Mouse (Mus musculus) lung, postnatal 0 days (tissue): ENCODE data around the gene Rbm25.

Experiments
- CTCF ChIP-seq: IDR thresholded peaks from 2 replicates; pipeline ENCODE4 v1.5.1; 2016; ENCODE audit warnings: antibody characterized with exemption, mild to moderate bottlenecking
- EP300 ChIP-seq: IDR thresholded peaks from 2 replicates; pipeline ENCODE4 v1.6.1; 2016; ENCODE audit warnings: antibody characterized with exemption, mild to moderate bottlenecking, control low read depth

DNA sequence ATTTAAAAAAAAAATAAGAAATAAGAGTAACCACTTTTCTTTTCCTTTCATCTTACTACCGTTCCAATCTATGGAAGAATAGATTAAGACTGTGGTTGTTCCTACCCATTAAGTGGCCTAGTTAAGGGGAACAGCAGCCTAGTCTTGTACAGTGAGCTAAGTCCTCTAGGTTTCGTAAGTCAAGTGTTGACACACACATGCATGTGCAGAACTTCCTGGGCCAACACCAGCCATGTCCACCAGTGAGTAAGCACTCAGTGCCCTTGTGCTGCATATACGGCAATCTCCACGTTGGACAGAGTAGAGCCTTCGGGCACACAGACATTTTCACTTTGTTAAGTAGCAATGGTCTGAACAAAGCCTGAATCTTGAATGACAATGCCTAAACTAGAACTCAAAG, 13.8 kb upstream of the Rbm25 start:
- no peak for TF ChIP-seq CTCF
- no peak for TF ChIP-seq EP300
